Mouse (Mus musculus) stomach, postnatal 0 days (tissue): Measurements from ENCODE around the gene 9230112D13Rik.

Experiments used
- CTCF ChIP-seq: IDR thresholded peaks from 2 replicates; pipeline ENCODE4 v1.5.1; 2016; ENCODE audit warnings: antibody characterized with exemption, low read depth, mild to moderate bottlenecking, moderate library complexity
- EP300 ChIP-seq: optimal IDR thresholded peaks from 2 replicates; pipeline ENCODE3; 2016; ENCODE audit warnings: antibody characterized with exemption

DNA sequence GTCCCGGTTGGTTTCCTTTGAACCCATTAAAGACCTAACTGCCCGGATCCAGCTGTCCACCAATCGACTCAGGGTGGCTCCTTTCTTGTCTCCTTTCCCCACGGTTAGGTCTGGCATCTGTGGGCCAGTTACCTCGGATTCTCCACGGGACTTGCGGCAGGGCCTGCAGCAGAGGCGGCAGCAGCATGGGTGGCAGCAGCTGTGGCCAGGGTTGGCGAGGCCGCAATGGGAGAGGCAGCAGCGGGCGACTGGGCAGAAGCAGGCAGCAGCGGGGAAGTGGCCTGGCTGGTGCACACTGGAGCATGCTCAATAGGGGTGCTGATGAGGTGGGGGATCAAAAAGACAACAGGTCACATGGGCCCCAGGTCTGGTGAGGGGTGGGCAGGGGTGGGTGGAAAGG is 32.6 kb upstream of the 9230112D13Rik start:
- no peak for TF ChIP-seq CTCF
- TF ChIP-seq EP300, result no peak
